Mouse (Mus musculus): ENCODE measurements around the gene Ednra. TPM values are rescaled to one million over a fixed set of nuclear protein-coding genes. Genes with fewer than 3 reads are reported as not detected.
A peak's percentile ranks its signal among the peaks of the same experiment; 100 is the strongest.

The Ednra gene
- polyA plus RNA-seq, 1 experiment, result 12.5 TPM

GRCm38 (mm10) chr8:77637593-77637992, 86.7 kb downstream of the Ednra start:
- DNase-seq (ENCODE audit: low read depth), result no peak
- TF ChIP-seq CTCF (IDR thresholded peaks at IDR 0.05; ENCODE audit: borderline replicate concordance, extremely low read depth, insufficient read depth, insufficient read length) (no peak), POLR2A (IDR thresholded peaks at IDR 0.05; ENCODE audit: borderline replicate concordance, extremely low read depth, insufficient read depth, insufficient read length, poor library complexity, severe bottlenecking) (no peak)

DNA sequence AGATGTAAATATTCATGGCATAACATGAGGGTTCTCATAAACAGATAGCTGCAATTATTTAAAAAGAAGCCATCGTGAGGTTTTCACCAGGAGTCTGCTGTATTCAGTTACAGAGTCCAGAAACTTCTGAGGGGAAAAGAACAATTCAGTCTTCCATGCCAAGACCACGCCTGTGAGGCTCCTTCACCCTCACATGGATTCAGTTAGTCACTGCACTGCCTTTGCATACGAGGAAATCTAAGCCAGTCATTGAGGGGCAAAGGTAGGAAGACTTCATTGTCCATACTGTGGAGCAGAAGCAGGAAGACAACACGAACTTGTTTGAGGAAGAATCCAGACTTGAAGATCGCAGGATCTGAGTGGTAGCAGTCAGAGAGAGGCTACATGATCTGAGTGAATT, 90.2 kb downstream of the Ednra start:
- no peak for DNase-seq (ENCODE audit: low read depth)
- no peak for TF ChIP-seq POLR2A (IDR thresholded peaks at IDR 0.05; ENCODE audit: borderline replicate concordance, extremely low read depth, insufficient read depth, insufficient read length, poor library complexity, severe bottlenecking)
- no peak for TF ChIP-seq CTCF (IDR thresholded peaks at IDR 0.05; ENCODE audit: borderline replicate concordance, extremely low read depth, insufficient read depth, insufficient read length)

- TF ChIP-seq CTCF (IDR thresholded peaks at IDR 0.05; ENCODE audit: borderline replicate concordance, extremely low read depth, insufficient read depth, insufficient read length), result no peak
- no peak for TF ChIP-seq POLR2A (IDR thresholded peaks at IDR 0.05; ENCODE audit: borderline replicate concordance, extremely low read depth, insufficient read depth, insufficient read length, poor library complexity, severe bottlenecking)
- DNase-seq (ENCODE audit: low read depth), result no peak
These were observed 91.1 kb downstream of the Ednra start for GRCm38 (mm10) chr8:77633211-77633610.

DNA sequence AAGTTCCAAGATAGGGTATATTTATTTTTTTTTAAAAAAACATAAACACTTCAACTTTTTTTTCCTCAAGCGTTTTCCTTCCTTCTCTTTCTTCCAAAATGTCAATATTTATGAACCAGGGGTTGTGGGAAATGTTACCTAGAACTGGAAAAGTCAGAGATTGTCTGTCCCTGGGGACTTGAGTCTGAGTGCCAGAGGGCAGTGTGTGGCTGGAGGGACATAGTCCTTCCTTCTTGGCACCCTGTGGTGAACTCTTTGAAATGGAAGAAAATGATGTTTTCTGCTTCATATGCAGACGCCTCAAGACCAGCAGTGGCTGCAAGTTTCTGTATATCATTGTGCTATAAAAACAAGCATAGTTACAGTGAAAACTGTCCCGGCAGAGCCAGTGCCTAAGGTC, 93.6 kb downstream of the Ednra start:
- peak; percentile 29 for DNase-seq (ENCODE audit: low read depth)
- TF ChIP-seq CTCF (IDR thresholded peaks at IDR 0.05; ENCODE audit: borderline replicate concordance, extremely low read depth, insufficient read depth, insufficient read length), result no peak
- TF ChIP-seq POLR2A (IDR thresholded peaks at IDR 0.05; ENCODE audit: borderline replicate concordance, extremely low read depth, insufficient read depth, insufficient read length, poor library complexity, severe bottlenecking), result no peak

- DNase-seq (ENCODE audit: low read depth), result peak; percentile 91
- TF ChIP-seq POLR2A (IDR thresholded peaks at IDR 0.05; ENCODE audit: borderline replicate concordance, extremely low read depth, insufficient read depth, insufficient read length, poor library complexity, severe bottlenecking) (no peak), CTCF (IDR thresholded peaks at IDR 0.05; ENCODE audit: borderline replicate concordance, extremely low read depth, insufficient read depth, insufficient read length) (peak; percentile 98)
These were observed 94.3 kb downstream of the Ednra start for GRCm38 (mm10) chr8:77629858-77630537.

DNA sequence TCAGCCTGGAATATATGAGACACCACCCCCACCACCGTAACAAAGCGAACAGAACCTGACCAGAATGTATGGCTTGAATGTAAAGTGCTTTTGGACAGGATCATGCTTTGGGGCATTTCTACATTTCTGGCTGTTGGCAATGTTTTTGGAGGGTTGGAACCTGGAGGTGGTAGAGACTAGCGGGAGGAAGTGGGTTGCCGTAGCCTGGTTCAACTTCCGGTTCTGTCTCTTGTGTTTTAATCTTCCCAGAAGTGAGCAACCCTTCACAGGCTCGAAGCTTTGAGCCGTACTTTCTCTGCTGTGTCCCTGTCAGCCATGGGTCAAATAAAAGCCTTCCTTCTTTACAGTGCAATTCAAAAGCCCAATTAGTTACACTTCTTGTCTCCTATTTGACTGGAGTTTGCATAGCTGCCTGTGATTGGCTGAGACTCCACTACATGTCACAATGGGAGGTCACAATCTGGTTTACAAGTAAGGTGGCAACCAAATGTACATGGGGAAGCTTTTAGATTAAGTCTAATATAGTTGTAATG, 100.5 kb downstream of the Ednra start:
- TF ChIP-seq CTCF (IDR thresholded peaks at IDR 0.05; ENCODE audit: borderline replicate concordance, extremely low read depth, insufficient read depth, insufficient read length) (no peak), POLR2A (IDR thresholded peaks at IDR 0.05; ENCODE audit: borderline replicate concordance, extremely low read depth, insufficient read depth, insufficient read length, poor library complexity, severe bottlenecking) (no peak)
- peak; percentile 17 for DNase-seq (ENCODE audit: low read depth)

DNA sequence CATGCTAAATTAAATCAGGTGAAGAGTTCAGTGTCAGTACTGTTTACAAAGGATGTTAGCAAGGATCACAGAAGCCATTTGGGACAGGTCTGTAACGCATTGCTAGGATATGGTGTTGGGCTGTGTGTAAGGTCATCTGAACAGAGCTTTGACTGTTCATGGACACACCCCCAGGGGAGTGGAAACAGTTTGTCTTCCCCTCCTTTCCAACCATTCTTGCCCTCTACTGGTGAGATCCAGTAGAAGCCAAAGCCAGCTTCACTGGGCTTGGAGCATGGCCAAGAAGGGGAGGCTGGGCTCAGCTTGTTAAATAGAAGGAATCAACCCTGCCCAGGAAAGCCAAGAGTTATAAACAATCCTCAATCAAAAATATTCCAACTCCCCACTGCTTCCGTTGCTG, 106.3 kb downstream of the Ednra start:
- DNase-seq (ENCODE audit: low read depth), result peak; percentile 72
- TF ChIP-seq POLR2A (IDR thresholded peaks at IDR 0.05; ENCODE audit: borderline replicate concordance, extremely low read depth, insufficient read depth, insufficient read length, poor library complexity, severe bottlenecking) (no peak), CTCF (IDR thresholded peaks at IDR 0.05; ENCODE audit: borderline replicate concordance, extremely low read depth, insufficient read depth, insufficient read length) (peak; percentile 46; the same call in 1 of the 2 replicates)

Other genes starting within 250 kb of the Ednra start
- gene Arhgap10, start 206.5 kb downstream of the Ednra start, polyA plus RNA-seq (2012; rRNA removed), result 4.1 and 5.0 TPM in 2 replicates
- 19.7 and 22.6 TPM in 2 replicates for gene Prmt9, start 175.1 kb downstream of the Ednra start, polyA plus RNA-seq (2012; rRNA removed)
- 44.5 and 46.6 TPM in 2 replicates for gene Tmem184c, start 113.8 kb downstream of the Ednra start, polyA plus RNA-seq (2012; rRNA removed)